Mouse (Mus musculus) lung, postnatal 0 days (tissue): ENCODE measurements around the gene Fam169a. TPM values are rescaled to one million over a fixed set of nuclear protein-coding genes. Genes with fewer than 3 reads are reported as not detected.

Experiments
- ATAC-seq: fragments of 200-750 bp; cut with Nextera tagmentation; 2 replicates; pipeline ENCODE4 v1.8.0; 2017; ENCODE audit warnings: moderate library complexity
- DNase-seq: peaks from one replicate; pipeline ENCODE4 v3.0.0-alpha.2; 2016; ENCODE audit warnings: low spot score
- H3K27ac ChIP-seq: fragments of 300-500 bp; sonication (generic); 2 replicates; pipeline ENCODE4 v1.5.1; 2014; ENCODE audit warnings: antibody characterized with exemption, mild to moderate bottlenecking, low read length, mixed read lengths
- H3K27me3 ChIP-seq: fragments of 300-500 bp; sonication (generic); replicated peaks from 2 replicates; pipeline ENCODE4 v1.6.1; 2014; ENCODE audit warnings: low read length, mixed read lengths; ENCODE audit not compliant: insufficient read depth
- H3K36me3 ChIP-seq: fragments of 300-500 bp; sonication (generic); 2 replicates; pipeline ENCODE4 v1.6.1; 2014; ENCODE audit warnings: low read length, mixed read lengths; ENCODE audit not compliant: insufficient read depth
- H3K4me1 ChIP-seq: fragments of 300-500 bp; sonication (generic); 2 replicates; pipeline ENCODE4 v1.6.1; 2014; ENCODE audit warnings: antibody characterized with exemption, low read depth, low read length, mixed read lengths; ENCODE audit not compliant: insufficient read depth
- H3K4me2 ChIP-seq: fragments of 300-500 bp; sonication (generic); replicated peaks from 2 replicates; pipeline ENCODE4 v1.6.1; 2014; ENCODE audit warnings: low read depth, mild to moderate bottlenecking, low read length, moderate library complexity, mixed read lengths
- H3K4me3 ChIP-seq: fragments of 300-500 bp; sonication (generic); 2 replicates; pipeline ENCODE4 v1.5.1; 2014; ENCODE audit warnings: low read depth, low read length
- H3K9ac ChIP-seq: fragments of 300-500 bp; sonication (generic); replicated peaks from 2 replicates; pipeline ENCODE4 v1.6.1; 2014; ENCODE audit warnings: low read depth, mild to moderate bottlenecking
- H3K9me3 ChIP-seq: fragments of 300-500 bp; sonication (generic); 2 replicates; pipeline ENCODE4 v1.6.1; 2016; ENCODE audit warnings: low read length, mixed read lengths
- CTCF ChIP-seq: IDR thresholded peaks from 2 replicates; pipeline ENCODE4 v1.5.1; 2016; ENCODE audit warnings: antibody characterized with exemption, mild to moderate bottlenecking
- EP300 ChIP-seq: IDR thresholded peaks from 2 replicates; pipeline ENCODE4 v1.6.1; 2016; ENCODE audit warnings: antibody characterized with exemption, mild to moderate bottlenecking, control low read depth
- WGBS: fragments of 180-500 bp; shearing (Covaris S2); extraction: QIAGEN DNeasy Blood & Tissue Kit; methylation state at CpG from one replicate; pipeline ENCODE4 v1.1.7; 2014; 5-methylcytosine and 5-hydroxymethylcytosine counted together
- polyA plus RNA-seq: library from polyadenylated mRNA; unstranded; fragments of >200 nt; fragmentation: Nextera tagmentation; extraction: Ambion mirVana; gene quantifications from 2 replicates; pipeline ENCODE4 v1.2.1, GENCODE M21; 2015

The Fam169a gene
- polyA plus RNA-seq, 1 experiment from 2014 or later, result 0.24 TPM

DNA sequence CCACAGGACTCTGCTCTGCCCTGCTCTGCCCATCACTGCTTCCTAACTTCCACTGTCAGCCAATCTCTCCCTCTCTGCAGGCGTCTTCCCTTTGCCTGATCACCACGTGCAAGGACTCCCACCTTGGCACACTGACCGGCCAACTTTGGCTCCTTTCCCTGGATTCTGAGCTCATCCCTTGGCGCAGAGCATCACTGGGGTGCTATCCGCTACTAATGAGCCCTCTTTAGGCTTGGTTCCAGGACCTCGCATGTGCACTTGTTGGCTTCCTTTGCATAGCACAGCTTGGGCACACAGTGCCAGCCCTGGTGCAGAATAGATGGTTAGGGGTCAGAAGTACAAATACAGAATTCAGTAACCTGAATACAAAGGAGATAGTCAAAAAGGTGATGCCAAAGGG lies 15.9 kb upstream of the Fam169a start:
- 58% methylated on average over 6 of the region's 6 CpGs for WGBS
- ATAC-seq, result no peak

DNA sequence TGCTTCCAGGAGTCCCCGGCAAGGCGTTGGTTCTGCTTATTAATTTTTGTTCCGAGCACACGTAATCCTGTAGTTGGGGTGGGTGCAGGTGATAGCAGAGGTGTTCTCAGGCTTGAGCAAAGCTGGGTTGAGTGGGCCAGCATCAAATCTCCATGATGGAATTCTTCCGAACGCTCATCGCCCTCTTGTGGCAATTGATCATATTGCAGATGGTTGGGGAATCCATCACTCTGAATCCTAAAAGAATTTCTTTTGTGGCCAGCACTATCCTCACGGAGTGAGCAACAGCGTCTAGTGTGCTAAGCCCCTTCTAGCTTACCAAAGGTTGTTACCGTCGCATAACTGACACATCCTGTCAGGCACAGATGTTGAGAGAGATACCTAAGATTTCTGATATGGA lies 14.4 kb upstream of the Fam169a start:
- H3K4me3 ChIP-seq, result no peak overlapping the region
- H3K9ac ChIP-seq, result no peak overlapping the region
- H3K36me3 ChIP-seq, result no peaks in the 10 kb centered on the region
- 8% methylated on average over 11 of the region's 11 CpGs for WGBS
- H3K9me3 ChIP-seq, result no peaks in the 10 kb centered on the region
- no peak overlapping the region for H3K4me2 ChIP-seq
- TF ChIP-seq EP300 (no peak), CTCF (peak; percentile 89)
- ATAC-seq (no peak), DNase-seq (peak; percentile 43)
- no peaks in the 10 kb centered on the region for H3K27me3 ChIP-seq
- no peak overlapping the region for H3K27ac ChIP-seq
- no peaks in the 10 kb centered on the region for H3K4me1 ChIP-seq

More for the DNA sequence above, 15.9 kb upstream of the Fam169a start:
- no peak for DNase-seq
- Histone ChIP-seq H3K9ac (no peak overlapping the region), H3K9me3 (no peaks in the 10 kb centered on the region), H3K4me1 (no peaks in the 10 kb centered on the region), H3K27me3 (no peaks in the 10 kb centered on the region), H3K36me3 (no peaks in the 10 kb centered on the region), H3K4me2 (no peak overlapping the region), H3K27ac (no peak overlapping the region), H3K4me3 (no peak overlapping the region)
- TF ChIP-seq CTCF (no peak), EP300 (no peak)

DNA sequence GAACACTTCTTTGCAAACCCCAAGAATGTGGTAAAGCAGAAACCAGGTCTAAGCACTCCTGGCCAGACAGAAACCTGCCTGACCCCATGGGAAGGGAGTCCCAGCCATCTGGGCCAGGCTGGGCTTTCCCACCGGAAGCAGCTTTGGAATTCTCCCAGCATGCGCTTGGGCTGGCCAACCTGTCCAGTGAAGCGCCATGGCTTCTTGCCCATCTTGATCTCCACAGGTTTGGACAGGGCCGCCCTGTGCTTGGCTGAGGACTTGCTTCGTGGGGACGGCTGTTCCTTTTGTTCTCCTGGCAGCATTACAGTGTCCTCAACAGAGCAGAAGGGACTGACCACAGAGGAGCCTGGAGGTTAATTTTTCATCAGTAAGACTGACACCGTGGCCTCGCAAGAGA lies 13.2 kb upstream of the Fam169a start:
- H3K4me1 ChIP-seq, result no peaks in the 10 kb centered on the region
- H3K4me2 ChIP-seq, result no peak overlapping the region
- no peaks in the 10 kb centered on the region for H3K27me3 ChIP-seq
- TF ChIP-seq CTCF (no peak), EP300 (no peak)
- H3K9me3 ChIP-seq, result no peaks in the 10 kb centered on the region
- H3K36me3 ChIP-seq, result no peaks in the 10 kb centered on the region
- 39% methylated on average over 8 of the region's 8 CpGs for whole genome bisulfite sequencing
- no peak overlapping the region for H3K9ac ChIP-seq
- ATAC-seq, result peak; percentile 68
- no peak overlapping the region for H3K27ac ChIP-seq
- DNase-seq, result peak; percentile 44
- H3K4me3 ChIP-seq, result no peak overlapping the region

DNA sequence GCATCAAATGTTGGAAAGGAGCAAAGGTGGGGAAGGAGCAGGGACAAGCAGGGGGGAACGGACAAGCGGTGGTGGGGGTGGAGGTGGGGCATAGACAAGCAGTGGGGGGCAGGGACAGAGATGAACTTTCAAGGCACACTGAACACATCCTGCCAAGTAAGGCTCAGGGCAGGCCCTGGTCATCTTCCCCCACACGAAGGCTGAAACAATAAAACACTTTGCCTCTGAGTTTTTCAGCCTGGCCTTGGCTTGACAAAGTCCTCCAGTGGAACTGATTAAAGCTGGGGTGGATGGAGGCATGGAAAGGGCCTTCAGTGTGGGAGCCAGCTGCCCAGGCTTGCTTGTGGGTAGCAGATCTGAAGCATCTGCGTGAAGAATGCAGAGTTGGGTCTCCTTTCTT lies 9.3 kb upstream of the Fam169a start:
- Histone ChIP-seq H3K4me2 (no peak overlapping the region), H3K27ac (no peak overlapping the region), H3K4me1 (no peaks in the 10 kb centered on the region), H3K9me3 (no peaks in the 10 kb centered on the region), H3K36me3 (no peaks in the 10 kb centered on the region), H3K4me3 (no peak overlapping the region), H3K9ac (no peak overlapping the region), H3K27me3 (no peaks in the 10 kb centered on the region)
- 51% methylated on average over 4 of the region's 4 CpGs for WGBS
- no peak for DNase-seq
- no peak for TF ChIP-seq EP300
- no peak for TF ChIP-seq CTCF
- no peak for ATAC-seq

DNA sequence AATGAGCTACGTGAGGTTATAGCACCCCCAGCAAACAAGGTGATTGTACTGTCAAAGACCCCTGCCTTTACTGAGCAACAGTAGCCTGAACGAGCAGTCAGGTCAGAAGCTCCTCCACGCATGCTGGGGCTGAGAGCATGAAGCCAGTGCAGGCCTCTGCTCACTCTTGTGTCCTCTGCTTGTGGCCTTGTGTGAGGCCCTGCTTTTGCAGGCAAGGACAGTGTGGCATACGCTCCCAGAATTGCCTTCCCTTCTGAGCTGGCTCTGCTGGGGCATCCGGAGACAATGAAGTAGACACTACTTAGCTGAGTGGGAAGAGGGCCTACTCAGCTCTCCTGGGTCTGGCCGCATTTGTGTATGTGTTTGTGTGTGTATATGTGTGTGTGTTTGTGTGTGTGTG lies 7.3 kb upstream of the Fam169a start:
- Histone ChIP-seq H3K36me3 (no peaks in the 10 kb centered on the region), H3K9ac (no peak overlapping the region), H3K4me3 (no peak overlapping the region), H3K27ac (no peak overlapping the region), H3K4me1 (no peaks in the 10 kb centered on the region), H3K9me3 (no peaks in the 10 kb centered on the region), H3K27me3 (no peaks in the 10 kb centered on the region), H3K4me2 (no peak overlapping the region)
- ATAC-seq, result no peak
- TF ChIP-seq EP300, result no peak
- TF ChIP-seq CTCF, result no peak
- DNase-seq, result no peak
- 92% methylated on average over 6 of the region's 6 CpGs for WGBS

DNA sequence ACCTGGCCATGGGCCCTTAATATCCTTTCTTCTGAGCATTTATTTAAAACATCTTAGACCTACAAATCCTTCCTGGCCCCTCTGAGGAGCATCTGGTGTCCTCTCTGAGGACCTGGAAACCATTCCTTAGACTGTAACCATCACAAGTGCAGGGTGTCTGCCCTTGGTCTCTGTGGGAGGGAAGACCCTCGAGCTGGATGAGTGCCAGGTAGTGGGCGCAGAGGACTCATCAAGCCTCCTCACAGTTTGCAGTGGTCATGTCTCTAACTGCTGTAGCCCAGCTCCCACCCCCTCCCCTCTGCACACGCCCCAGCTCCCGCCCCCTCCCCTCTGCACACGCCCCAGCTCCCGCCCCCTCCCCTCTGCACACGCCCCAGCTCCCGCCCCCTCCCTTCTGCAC lies 6.8 kb upstream of the Fam169a start:
- no peak overlapping the region for H3K27ac ChIP-seq
- H3K27me3 ChIP-seq, result no peaks in the 10 kb centered on the region
- H3K9me3 ChIP-seq, result no peaks in the 10 kb centered on the region
- no peak for DNase-seq
- H3K4me1 ChIP-seq, result no peaks in the 10 kb centered on the region
- no peak overlapping the region for H3K9ac ChIP-seq
- H3K36me3 ChIP-seq, result no peaks in the 10 kb centered on the region
- no peak for TF ChIP-seq EP300
- ATAC-seq, result no peak
- 45% methylated on average over 5 of the region's 8 CpGs for WGBS
- no peak overlapping the region for H3K4me3 ChIP-seq
- no peak overlapping the region for H3K4me2 ChIP-seq

DNA sequence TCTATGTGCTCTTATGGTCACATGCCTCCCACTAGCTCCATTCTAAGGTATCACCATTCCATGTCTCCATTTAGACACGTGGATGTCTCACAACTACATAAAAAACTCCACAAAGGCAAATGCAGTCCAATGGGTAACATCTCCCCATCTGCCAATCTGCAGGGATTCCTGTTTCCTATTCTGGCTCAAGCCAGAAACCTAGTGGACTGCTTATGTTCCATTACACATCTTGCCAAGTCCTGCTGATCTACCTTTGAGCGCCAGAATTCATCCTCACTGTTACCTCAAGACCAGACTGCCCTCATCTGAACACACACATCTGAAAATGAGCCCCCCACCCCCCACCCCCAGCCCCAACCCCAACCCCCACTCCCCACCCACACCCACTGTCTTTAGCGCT lies 4.9 kb upstream of the Fam169a start:
- TF ChIP-seq CTCF (no peak), EP300 (no peak)
- no peak overlapping the region for H3K27ac ChIP-seq
- no peaks in the 10 kb centered on the region for H3K27me3 ChIP-seq
- whole genome bisulfite sequencing, result 91% methylated on average over 3 of the region's 3 CpGs
- H3K4me1 ChIP-seq, result no peaks in the 10 kb centered on the region
- H3K36me3 ChIP-seq, result no peaks in the 10 kb centered on the region
- H3K9me3 ChIP-seq, result no peaks in the 10 kb centered on the region
- no peak overlapping the region for H3K4me2 ChIP-seq
- no peak for DNase-seq
- H3K4me3 ChIP-seq, result no peak overlapping the region
- no peak overlapping the region for H3K9ac ChIP-seq
- no peak for ATAC-seq
